Mouse (Mus musculus): ENCODE data around the gene Gtf2h3. TPM values are rescaled to one million over a fixed set of nuclear protein-coding genes. Genes with fewer than 3 reads are reported as not detected.
"Not testable (repeated sequence)": the region's sequence is repeated elsewhere in the genome, so short reads cannot be mapped to it uniquely, and the experiment has no call there.

The Gtf2h3 gene
- polyA plus RNA-seq, 1 experiment: 20.4 TPM

GRCm38 (mm10) chr5:124631685-124632084, 52.7 kb downstream of the Gtf2h3 start:
- Histone ChIP-seq H3K36me3 (ENCODE audit: control insufficient read depth, insufficient read depth, low read length) (peaks cover 6% of the 10 kb centered on the region), H3K27ac (ENCODE audit: control insufficient read depth, insufficient read depth, low read depth, low read length) (no peak overlapping the region)
- TF ChIP-seq POLR2A (IDR thresholded peaks at IDR 0.05; ENCODE audit: control insufficient read depth, low read depth, low read length) (no peak), CTCF (IDR thresholded peaks at IDR 0.05; ENCODE audit: control insufficient read depth, insufficient read depth, insufficient replicate concordance, low read depth, low read length) (no peak)

GRCm38 (mm10) chr5:124632461-124632860, 53.5 kb downstream of the Gtf2h3 start:
- H3K36me3 ChIP-seq (ENCODE audit: control insufficient read depth, insufficient read depth, low read length): peaks cover 6% of the 10 kb centered on the region
- no peaks in the 10 kb centered on the region for H3K27me3 ChIP-seq (ENCODE audit: control insufficient read depth, insufficient read depth, low read length)

More at GRCm38 (mm10) chr5:124631685-124632084, 52.7 kb downstream of the Gtf2h3 start:
- H3K27me3 ChIP-seq (ENCODE audit: control insufficient read depth, insufficient read depth, low read length): no peaks in the 10 kb centered on the region
- no peak overlapping the region for H3K4me3 ChIP-seq (ENCODE audit: control insufficient read depth, low read depth, low read length)
- H3K4me1 ChIP-seq (ENCODE audit: control insufficient read depth, insufficient read depth, low read length): peaks cover 8% of the 10 kb centered on the region

GRCm38 (mm10) chr5:124633425-124633824, 54.5 kb downstream of the Gtf2h3 start:
- Histone ChIP-seq H3K36me3 (ENCODE audit: control insufficient read depth, insufficient read depth, low read length) (peaks cover 7% of the 10 kb centered on the region), H3K27me3 (ENCODE audit: control insufficient read depth, insufficient read depth, low read length) (no peaks in the 10 kb centered on the region), H3K27ac (ENCODE audit: control insufficient read depth, insufficient read depth, low read depth, low read length) (no peak overlapping the region), H3K4me1 (ENCODE audit: control insufficient read depth, insufficient read depth, low read length) (peaks cover 4% of the 10 kb centered on the region; the same call in 1 of the 2 replicates), H3K4me3 (ENCODE audit: control insufficient read depth, low read depth, low read length) (no peak overlapping the region)
- TF ChIP-seq POLR2A (IDR thresholded peaks at IDR 0.05; ENCODE audit: control insufficient read depth, low read depth, low read length): no peak
- no peak for TF ChIP-seq CTCF (IDR thresholded peaks at IDR 0.05; ENCODE audit: control insufficient read depth, insufficient read depth, insufficient replicate concordance, low read depth, low read length)

More at GRCm38 (mm10) chr5:124632461-124632860, 53.5 kb downstream of the Gtf2h3 start:
- TF ChIP-seq POLR2A (IDR thresholded peaks at IDR 0.05; ENCODE audit: control insufficient read depth, low read depth, low read length) (no peak), CTCF (IDR thresholded peaks at IDR 0.05; ENCODE audit: control insufficient read depth, insufficient read depth, insufficient replicate concordance, low read depth, low read length) (no peak)
- no peak overlapping the region for H3K27ac ChIP-seq (ENCODE audit: control insufficient read depth, insufficient read depth, low read depth, low read length)
- H3K4me1 ChIP-seq (ENCODE audit: control insufficient read depth, insufficient read depth, low read length): peaks cover 8% of the 10 kb centered on the region
- no peak overlapping the region for H3K4me3 ChIP-seq (ENCODE audit: control insufficient read depth, low read depth, low read length)

- H3K4me1 ChIP-seq (ENCODE audit: control insufficient read depth, insufficient read depth, low read length); H3K27me3 ChIP-seq (ENCODE audit: control insufficient read depth, insufficient read depth, low read length); H3K27ac ChIP-seq (ENCODE audit: control insufficient read depth, insufficient read depth, low read depth, low read length); H3K36me3 ChIP-seq (ENCODE audit: control insufficient read depth, insufficient read depth, low read length); H3K4me3 ChIP-seq (ENCODE audit: control insufficient read depth, low read depth, low read length): not testable (repeated sequence)
Observed at GRCm38 (mm10) chr5:124635068-124635467, 56.1 kb downstream of the Gtf2h3 start.

- H3K27me3 ChIP-seq (ENCODE audit: control insufficient read depth, insufficient read depth, low read length): no peaks in the 10 kb centered on the region
- TF ChIP-seq CTCF (IDR thresholded peaks at IDR 0.05; ENCODE audit: control insufficient read depth, insufficient read depth, insufficient replicate concordance, low read depth, low read length): no peak
- TF ChIP-seq POLR2A (IDR thresholded peaks at IDR 0.05; ENCODE audit: control insufficient read depth, low read depth, low read length): no peak
- no peaks in the 10 kb centered on the region for H3K4me1 ChIP-seq (ENCODE audit: control insufficient read depth, insufficient read depth, low read length)
Observed at GRCm38 (mm10) chr5:124636139-124636538, 57.2 kb downstream of the Gtf2h3 start.

GRCm38 (mm10) chr5:124636694-124637093, 57.8 kb downstream of the Gtf2h3 start:
- no peaks in the 10 kb centered on the region for H3K27me3 ChIP-seq (ENCODE audit: control insufficient read depth, insufficient read depth, low read length)
- TF ChIP-seq POLR2A (IDR thresholded peaks at IDR 0.05; ENCODE audit: control insufficient read depth, low read depth, low read length): no peak
- TF ChIP-seq CTCF (IDR thresholded peaks at IDR 0.05; ENCODE audit: control insufficient read depth, insufficient read depth, insufficient replicate concordance, low read depth, low read length): no peak
- no peak overlapping the region for H3K27ac ChIP-seq (ENCODE audit: control insufficient read depth, insufficient read depth, low read depth, low read length)
- no peaks in the 10 kb centered on the region for H3K4me1 ChIP-seq (ENCODE audit: control insufficient read depth, insufficient read depth, low read length)
- peaks cover 10% of the 10 kb centered on the region for H3K36me3 ChIP-seq (ENCODE audit: control insufficient read depth, insufficient read depth, low read length)
- no peak overlapping the region for H3K4me3 ChIP-seq (ENCODE audit: control insufficient read depth, low read depth, low read length)

More at GRCm38 (mm10) chr5:124636139-124636538, 57.2 kb downstream of the Gtf2h3 start:
- H3K36me3 ChIP-seq (ENCODE audit: control insufficient read depth, insufficient read depth, low read length): peaks cover 8% of the 10 kb centered on the region
- H3K27ac ChIP-seq (ENCODE audit: control insufficient read depth, insufficient read depth, low read depth, low read length): no peak overlapping the region
- no peak overlapping the region for H3K4me3 ChIP-seq (ENCODE audit: control insufficient read depth, low read depth, low read length)

- Histone ChIP-seq H3K36me3 (ENCODE audit: control insufficient read depth, insufficient read depth, low read length) (peaks cover 15% of the 10 kb centered on the region), H3K27me3 (ENCODE audit: control insufficient read depth, insufficient read depth, low read length) (no peaks in the 10 kb centered on the region), H3K4me1 (ENCODE audit: control insufficient read depth, insufficient read depth, low read length) (no peaks in the 10 kb centered on the region), H3K4me3 (ENCODE audit: control insufficient read depth, low read depth, low read length) (no peak overlapping the region), H3K27ac (ENCODE audit: control insufficient read depth, insufficient read depth, low read depth, low read length) (no peak overlapping the region)
- TF ChIP-seq CTCF (IDR thresholded peaks at IDR 0.05; ENCODE audit: control insufficient read depth, insufficient read depth, insufficient replicate concordance, low read depth, low read length): no peak
- no peak for TF ChIP-seq POLR2A (IDR thresholded peaks at IDR 0.05; ENCODE audit: control insufficient read depth, low read depth, low read length)
Observed at GRCm38 (mm10) chr5:124637300-124637699, 58.4 kb downstream of the Gtf2h3 start.

- H3K36me3 ChIP-seq (ENCODE audit: control insufficient read depth, insufficient read depth, low read length): peaks cover 15% of the 10 kb centered on the region
- no peaks in the 10 kb centered on the region for H3K4me1 ChIP-seq (ENCODE audit: control insufficient read depth, insufficient read depth, low read length)
- no peaks in the 10 kb centered on the region for H3K27me3 ChIP-seq (ENCODE audit: control insufficient read depth, insufficient read depth, low read length)
- no peak overlapping the region for H3K27ac ChIP-seq (ENCODE audit: control insufficient read depth, insufficient read depth, low read depth, low read length)
- no peak for TF ChIP-seq POLR2A (IDR thresholded peaks at IDR 0.05; ENCODE audit: control insufficient read depth, low read depth, low read length)
- no peak overlapping the region for H3K4me3 ChIP-seq (ENCODE audit: control insufficient read depth, low read depth, low read length)
Observed at GRCm38 (mm10) chr5:124637836-124638235, 58.9 kb downstream of the Gtf2h3 start.

Other genes with a start within 250 kb of the Gtf2h3 start
- 40.6 and 41.5 TPM in 2 replicates for gene Cdk2ap1, start 216.1 kb upstream of the Gtf2h3 start, polyA plus RNA-seq (2012; rRNA removed)
- 38.8 and 46.6 TPM in 2 replicates for gene Sbno1, start 153.1 kb upstream of the Gtf2h3 start, polyA plus RNA-seq (2012; rRNA removed)
- 23.4 and 24.9 TPM in 2 replicates for gene Kmt5a, start 139.2 kb upstream of the Gtf2h3 start, polyA plus RNA-seq (2012; rRNA removed)
- gene Rilpl2, start 100.8 kb upstream of the Gtf2h3 start, polyA plus RNA-seq (2012; rRNA removed): 19.6 and 20.8 TPM in 2 replicates
- 26.5 and 35.7 TPM in 2 replicates for gene Snrnp35, start 96.0 kb upstream of the Gtf2h3 start, polyA plus RNA-seq (2012; rRNA removed)
- 1.5 and 1.8 TPM in 2 replicates for gene Rilpl1, start 47.7 kb upstream of the Gtf2h3 start, polyA plus RNA-seq (2012; rRNA removed)
- gene Tmed2, start 38.4 kb upstream of the Gtf2h3 start, polyA plus RNA-seq (2012; rRNA removed): 34.0 and 39.8 TPM in 2 replicates
- gene Ddx55, start 26.3 kb upstream of the Gtf2h3 start, polyA plus RNA-seq (2012; rRNA removed): 4.8 and 4.9 TPM in 2 replicates
- 13.5 and 14.0 TPM in 2 replicates for gene Eif2b1, start within 50 bp of the Gtf2h3 start, polyA plus RNA-seq (2012; rRNA removed)
- gene Atp6v0a2, start 49.4 kb downstream of the Gtf2h3 start, polyA plus RNA-seq (2012; rRNA removed): 13.0 and 13.5 TPM in 2 replicates
- 16.2 and 16.3 TPM in 2 replicates for gene Dnah10, start 145.9 kb downstream of the Gtf2h3 start, polyA plus RNA-seq (2012; rRNA removed)